Mouse (Mus musculus) small intestine, adult 2 months (tissue): ENCODE measurements around the gene Slpi.

Experiments used
- CTCF ChIP-seq: fragments of 200-500 bp; IDR thresholded peaks from 2 replicates; pipeline ENCODE4 v1.5.1; 2012; ENCODE audit warnings: low read depth, mild to moderate bottlenecking, control low read depth, inconsistent platforms, low read length, moderate library complexity, mixed read lengths; ENCODE audit not compliant: insufficient replicate concordance, insufficient read length; ENCODE audit errors: extremely low read depth
- POLR2A ChIP-seq: fragments of 200-500 bp; IDR thresholded peaks from 2 replicates; pipeline ENCODE4 v1.6.1; 2012; ENCODE audit warnings: low read depth, mild to moderate bottlenecking, control low read depth, inconsistent platforms, low read length, moderate library complexity

GRCm38 (mm10) chr2:164389020-164389419 is at the start of gene Slpi:
- TF ChIP-seq POLR2A (no peak), CTCF (no peak)
